Mouse (Mus musculus) urinary bladder, postnatal 14 days (tissue): ENCODE measurements at regions not wholly inside any gene's neighbourhood (a gene's known extent, or its start where the extent isn't known, plus 50 kb on each side); places are given as distances from the start of the nearest gene placed in this dataset.

Experiments used
- DNase-seq: peaks from one replicate; pipeline ENCODE4 v3.0.0; 2021; ENCODE audit warnings: low spot score

DNA sequence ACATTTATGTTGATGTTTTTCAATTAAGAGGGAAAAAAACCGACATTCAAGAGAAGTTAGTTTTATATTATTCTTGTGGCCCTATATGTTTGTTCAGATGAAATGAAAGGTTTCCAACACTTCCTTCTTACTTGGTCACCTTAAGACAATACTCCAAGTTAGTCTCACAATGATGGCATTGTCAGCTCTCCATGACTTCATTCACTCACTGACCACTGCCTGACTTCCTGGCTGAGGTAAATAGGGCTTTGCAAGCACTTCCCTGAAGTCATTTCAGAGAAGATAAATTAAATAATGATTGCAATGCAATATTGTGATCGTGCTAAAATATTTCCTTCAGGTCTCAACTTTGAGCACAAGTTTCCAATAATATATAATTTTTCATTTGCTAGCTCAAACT, 197.9 kb upstream of the Cep162 start:
- no peak for DNase-seq

DNA sequence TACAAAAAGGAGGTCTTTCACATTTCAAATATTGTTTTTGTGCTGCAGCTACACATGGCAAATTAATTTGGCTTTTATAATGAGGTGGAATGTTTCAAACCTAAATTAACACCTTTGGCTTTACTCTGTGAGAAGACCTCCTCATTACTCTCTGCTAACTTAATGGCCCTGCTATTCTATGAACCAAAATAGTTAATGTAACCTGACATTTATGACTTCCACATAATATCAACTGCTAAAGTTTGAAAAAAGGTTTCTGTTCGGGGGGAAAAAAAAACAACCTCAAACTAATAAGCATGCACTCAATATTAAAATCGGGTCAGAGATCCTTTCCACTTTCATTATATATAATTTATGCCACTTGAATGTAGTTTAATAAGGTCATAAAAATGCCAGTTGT, 197.2 kb upstream of the Cep162 start:
- DNase-seq: no peak

DNA sequence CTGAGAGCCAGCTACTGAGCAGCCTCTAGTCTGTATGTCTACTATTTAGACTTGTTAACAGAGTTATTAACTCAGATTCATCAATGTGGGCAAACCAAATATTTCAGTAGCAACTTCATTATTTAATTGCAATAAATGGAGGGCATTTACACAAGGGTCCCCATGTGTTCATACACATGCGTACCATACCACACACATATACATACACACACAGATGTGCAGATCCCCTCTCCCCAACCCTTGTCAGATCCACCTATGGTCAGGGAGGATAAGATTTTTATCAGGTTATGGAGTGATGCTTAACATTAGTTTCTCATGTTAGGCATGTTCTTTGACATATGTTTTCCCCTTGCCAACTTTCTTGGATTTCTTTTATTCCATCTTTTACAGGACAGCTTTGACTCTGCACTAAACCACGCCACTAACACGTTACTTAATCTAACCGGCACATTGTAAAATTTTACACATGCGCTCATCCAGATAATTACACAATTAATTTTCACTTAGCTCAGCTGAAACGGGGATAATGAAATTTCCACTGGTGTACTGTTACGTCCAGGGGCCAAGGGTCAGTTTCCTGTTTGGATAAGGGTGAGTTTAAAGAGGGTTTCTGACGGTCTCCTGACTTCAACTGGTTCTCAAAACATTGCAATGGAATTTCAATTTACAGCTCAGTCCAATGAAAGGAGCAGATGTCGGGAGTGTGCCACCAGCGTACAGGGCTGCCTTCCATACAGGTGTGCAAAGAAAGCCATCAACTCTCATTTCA, 188.3 kb upstream of the Cep162 start:
- no peak for DNase-seq

DNA sequence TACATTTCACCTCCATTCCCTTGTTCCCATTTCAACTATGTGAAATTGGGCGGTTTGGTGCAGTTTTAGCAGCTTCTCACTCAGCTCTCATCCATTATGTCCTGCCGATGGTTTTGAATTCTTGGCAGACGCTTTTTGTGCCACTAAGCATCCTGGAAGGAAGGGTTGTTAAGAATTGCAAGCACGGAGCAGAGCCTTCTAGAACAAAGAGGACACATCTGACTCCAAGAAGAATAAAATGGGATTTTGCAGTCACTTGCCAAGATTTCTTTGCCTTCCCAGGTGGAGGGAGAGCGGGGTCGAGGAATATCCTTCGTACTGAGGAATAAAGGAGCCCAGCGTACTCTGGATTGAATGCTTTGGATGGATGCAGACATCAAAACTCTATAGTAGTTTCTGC, 176.7 kb upstream of the Cep162 start:
- no peak for DNase-seq

GRCm38 (mm10) chr9:87431523-87431922, 176.2 kb upstream of the Cep162 start:
- DNase-seq: no peak

GRCm38 (mm10) chr9:87425201-87425600, 169.9 kb upstream of the Cep162 start:
- peak; percentile 46 for DNase-seq

DNA sequence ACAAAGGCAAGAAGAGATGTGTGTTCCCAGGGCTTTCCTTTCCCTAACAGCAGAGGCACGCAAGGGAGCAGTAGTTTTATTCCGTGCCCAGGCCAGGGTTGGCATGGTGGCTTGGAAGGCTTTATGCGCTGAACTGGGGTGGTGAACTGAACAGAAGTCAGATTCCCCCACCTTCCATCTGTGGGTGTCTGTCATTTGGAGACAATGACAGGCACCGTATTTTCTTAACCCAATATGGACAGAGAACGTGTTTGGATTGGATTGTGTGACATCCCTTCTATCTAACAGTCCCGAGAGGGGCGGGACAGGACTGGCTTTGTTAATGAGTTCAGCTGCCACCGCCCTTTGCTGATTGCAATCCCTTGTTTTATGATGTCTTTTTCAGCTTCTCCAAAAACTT, 165.8 kb upstream of the Cep162 start:
- DNase-seq: no peak

GRCm38 (mm10) chr9:87419376-87419775, 164.0 kb upstream of the Cep162 start:
- DNase-seq: peak; percentile 36

DNA sequence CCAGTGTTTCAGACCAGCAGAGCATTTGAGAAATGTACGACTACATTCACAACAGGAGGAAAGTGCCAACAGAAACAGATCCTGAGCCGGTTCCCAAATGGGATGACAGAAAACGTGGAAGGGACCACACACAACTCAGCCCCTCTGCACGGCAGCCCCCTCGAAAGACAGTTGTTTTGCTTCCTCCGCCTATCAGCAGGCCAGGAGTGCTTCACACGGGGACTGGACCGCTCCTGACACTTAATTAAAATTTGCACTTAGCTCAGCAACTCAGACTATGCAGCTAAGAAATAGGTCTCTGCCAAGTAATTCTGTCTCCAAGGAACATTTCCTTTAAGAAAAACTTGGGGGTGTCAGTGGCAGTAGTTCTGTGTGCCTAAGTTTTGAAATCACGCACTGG, 157.6 kb upstream of the Cep162 start:
- no peak for DNase-seq

GRCm38 (mm10) chr9:87411044-87411443, 155.7 kb upstream of the Cep162 start:
- no peak for DNase-seq

- no peak for DNase-seq
Observed at GRCm38 (mm10) chr9:87409736-87410135, 154.4 kb upstream of the Cep162 start.

- DNase-seq: no peak
Observed at GRCm38 (mm10) chr9:87408805-87409204, 153.5 kb upstream of the Cep162 start.

GRCm38 (mm10) chr9:87406476-87406875, 151.1 kb upstream of the Cep162 start:
- no peak for DNase-seq

- DNase-seq: no peak
Observed at GRCm38 (mm10) chr9:87405115-87405720, 149.9 kb upstream of the Cep162 start.

- no peak for DNase-seq
Observed at GRCm38 (mm10) chr9:87402010-87402409, 146.7 kb upstream of the Cep162 start.

DNA sequence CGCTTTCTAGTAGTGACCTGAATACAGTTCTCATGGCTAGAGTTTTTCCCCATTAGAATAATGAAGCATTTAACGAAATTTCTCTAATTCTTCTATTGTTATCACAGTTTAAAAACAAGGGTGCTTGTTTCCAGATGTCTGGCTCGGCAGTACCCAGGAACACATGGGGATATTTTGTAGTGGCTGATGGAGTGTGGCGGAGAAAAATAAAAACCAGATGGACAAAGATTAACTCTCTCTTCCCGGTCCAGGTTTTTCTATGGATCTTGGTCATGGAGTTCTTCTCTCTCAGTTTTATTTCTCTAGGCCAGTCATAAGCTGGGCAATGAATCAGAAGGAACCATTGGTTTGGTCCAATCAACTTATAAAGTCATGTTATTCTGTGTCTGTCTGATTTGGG, 132.2 kb upstream of the Cep162 start:
- no peak for DNase-seq

- DNase-seq: no peak
Observed at GRCm38 (mm10) chr9:87383513-87383912, 128.2 kb upstream of the Cep162 start.

DNA sequence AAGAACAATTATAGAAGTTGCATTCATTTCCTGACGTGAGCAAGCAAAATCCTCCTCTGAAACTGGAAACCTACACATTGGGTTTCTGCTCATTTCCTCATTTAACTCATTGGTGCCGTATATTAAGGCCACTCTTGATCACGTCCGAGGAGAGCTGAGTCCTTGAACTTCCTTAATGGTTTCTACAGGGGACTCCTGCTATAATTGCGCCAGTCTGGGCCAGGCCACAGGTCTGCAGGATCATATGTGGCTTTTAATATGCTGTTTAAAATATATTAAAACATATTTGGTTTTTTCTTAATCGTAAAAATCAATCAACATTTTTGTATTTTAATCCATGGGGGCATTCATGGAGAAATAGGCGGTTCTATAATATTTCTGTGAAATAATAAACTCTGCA, 122.6 kb upstream of the Cep162 start:
- DNase-seq: no peak

GRCm38 (mm10) chr9:87376731-87377310, 121.5 kb upstream of the Cep162 start:
- no peak for DNase-seq

GRCm38 (mm10) chr9:87372251-87372905, 117.0 kb upstream of the Cep162 start:
- DNase-seq: no peak

DNA sequence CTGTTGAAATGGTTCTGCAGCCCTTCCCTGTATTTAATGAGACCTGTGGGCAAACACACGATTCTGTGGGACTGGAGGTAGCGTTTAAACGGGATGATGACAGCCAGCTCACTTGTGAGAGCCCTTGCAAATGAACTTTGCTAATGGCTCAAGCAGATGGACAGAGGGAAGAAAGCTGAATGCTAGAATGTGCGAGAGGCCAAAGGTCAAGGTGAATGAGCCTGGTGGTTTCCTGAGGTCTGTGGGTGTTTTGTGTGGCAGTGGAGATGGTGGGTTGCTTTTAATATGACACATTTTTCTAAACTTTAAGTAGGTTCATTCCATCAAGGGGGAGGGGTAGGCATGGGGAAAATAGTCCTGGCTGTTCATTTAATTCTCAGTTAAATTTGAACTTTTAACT, 113.7 kb upstream of the Cep162 start:
- DNase-seq: no peak

DNA sequence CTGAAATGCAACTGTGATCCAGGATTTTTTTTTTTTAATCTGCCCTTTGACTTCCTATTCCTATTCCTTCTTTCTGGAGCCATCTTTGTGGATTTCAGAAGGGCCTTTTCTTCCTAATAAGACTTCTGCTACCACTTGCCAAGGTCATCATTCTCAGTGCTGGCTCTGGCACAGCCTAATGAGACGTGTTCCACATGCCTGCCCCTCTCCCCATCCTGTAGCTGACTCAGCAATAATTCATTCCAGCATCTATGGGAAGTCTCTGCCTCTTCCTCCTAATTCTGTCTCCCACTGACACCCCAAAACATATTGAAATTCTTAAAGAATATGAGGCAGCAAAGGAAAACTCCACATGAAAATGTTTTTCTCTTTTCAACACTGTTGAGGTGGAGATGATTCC, 91.7 kb upstream of the Cep162 start:
- no peak for DNase-seq

DNA sequence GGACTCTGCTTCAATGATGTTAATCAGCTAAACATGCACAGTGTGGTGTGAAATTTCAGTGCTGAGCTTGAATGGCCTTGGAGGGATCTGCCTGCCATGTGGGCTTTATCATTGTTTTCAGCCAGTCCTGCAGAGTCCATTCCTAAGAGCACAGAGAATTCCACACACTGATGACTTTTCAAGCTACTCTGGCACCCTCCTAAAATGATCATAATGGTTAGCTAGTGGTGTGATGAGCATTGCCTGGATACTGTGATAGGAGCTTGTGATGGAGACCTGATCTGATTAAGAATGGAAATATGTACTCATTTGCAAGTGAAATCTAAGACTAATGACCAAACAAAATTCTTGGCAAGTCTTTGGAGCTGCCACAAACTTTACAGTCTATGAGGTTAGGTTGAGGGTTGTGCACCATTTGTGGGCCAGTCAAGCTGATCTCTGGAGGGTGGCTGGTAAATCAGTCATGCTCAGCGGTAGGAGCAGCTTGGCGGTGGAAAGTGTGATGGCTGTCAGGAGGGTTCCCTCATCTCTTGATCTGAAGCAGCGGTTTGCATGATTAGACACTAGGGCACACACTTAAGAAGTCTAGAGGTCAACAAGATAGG, 91.0 kb upstream of the Cep162 start:
- no peak for DNase-seq
